Mouse (Mus musculus) CD4-positive, CD25-positive, alpha-beta regulatory T cell, adult 2 months (primary cell): ENCODE measurements around the gene Nkain1.
A peak's percentile ranks its signal among the peaks of the same experiment; 100 is the strongest.

ENCODE experiments used
- DNase-seq: peaks from one replicate; pipeline ENCODE4 v3.0.0-alpha.2; 2012; ENCODE audit warnings: low read depth, low spot score

Nkain1 gene

DNA sequence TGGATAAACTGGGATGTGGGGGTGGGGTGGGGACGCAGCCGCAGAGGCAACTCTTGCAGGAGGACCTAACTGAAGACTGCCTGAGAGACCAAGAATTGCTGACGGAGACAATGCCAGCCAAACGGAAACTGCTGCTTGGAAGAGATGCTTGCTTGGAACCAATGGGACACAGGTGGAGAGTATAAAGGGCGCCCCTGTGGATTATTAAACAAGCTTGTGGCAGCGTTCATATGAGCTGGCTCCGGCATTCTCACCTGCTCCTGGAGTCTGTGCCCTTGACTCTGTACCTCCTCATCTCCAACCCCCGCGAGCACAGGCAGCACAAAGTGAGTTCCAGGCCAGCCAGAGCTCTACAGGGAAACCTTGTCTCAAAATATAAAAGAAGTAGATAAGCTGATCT lies 23.5 kb downstream of the Nkain1 start:
- DNase-seq = no peak

DNA sequence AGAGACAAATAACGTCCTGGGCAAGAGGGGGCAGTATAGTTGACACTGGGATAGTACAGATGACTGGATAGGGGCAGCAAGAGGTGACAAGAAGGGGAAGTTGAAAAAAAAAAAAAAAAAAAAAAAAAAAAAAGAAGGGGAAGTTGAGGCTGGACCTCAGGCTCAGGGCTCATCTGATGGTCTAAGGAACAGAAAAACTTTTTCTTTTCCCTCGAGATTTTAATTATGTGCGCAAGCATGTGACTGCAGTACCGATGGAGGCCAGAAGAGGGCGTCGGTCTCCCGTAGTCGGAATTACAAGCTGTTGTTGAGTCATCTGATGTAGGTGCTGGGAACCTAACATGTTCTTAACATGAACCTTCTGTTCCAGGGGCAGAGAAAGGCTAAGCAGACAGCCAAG lies 24.8 kb downstream of the Nkain1 start:
- DNase-seq = no peak

DNA sequence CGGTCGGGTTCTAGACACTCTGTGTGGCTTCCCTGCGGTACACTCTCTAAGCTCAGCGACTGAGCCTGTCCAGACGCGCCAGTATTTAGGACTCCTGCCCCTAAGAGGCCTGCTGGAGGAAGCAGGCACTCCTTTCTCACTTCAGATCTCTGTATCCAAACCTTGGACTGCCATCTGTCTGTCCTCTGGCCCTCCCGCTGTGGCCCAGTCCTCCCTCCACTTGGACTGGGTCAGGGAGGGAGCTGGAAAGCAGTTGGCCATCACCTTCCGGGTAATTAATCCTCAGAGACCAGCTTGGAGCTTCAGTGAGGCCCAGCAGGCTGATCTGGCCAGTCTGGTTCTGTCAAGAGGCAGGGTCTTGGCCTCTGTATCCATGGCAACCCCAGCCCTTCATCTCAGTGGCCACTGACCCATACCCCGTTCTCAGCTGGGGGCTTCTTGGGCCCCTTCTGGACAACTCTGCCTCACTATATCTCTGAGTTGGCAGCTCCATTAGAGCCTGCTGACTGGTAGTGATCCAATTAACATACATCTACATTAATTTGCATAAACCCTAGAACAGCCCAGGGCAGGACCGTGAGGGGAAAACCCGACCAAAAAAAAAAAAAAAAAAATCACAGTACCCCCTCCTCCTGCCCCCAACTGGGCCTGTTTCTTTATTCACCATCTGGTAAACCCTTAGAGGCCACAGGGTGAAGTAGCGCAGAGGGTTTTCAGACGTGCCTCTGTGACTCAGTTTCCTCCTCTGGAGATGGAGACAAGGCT lies 27.0 kb downstream of the Nkain1 start:
- DNase-seq = no peak

DNA sequence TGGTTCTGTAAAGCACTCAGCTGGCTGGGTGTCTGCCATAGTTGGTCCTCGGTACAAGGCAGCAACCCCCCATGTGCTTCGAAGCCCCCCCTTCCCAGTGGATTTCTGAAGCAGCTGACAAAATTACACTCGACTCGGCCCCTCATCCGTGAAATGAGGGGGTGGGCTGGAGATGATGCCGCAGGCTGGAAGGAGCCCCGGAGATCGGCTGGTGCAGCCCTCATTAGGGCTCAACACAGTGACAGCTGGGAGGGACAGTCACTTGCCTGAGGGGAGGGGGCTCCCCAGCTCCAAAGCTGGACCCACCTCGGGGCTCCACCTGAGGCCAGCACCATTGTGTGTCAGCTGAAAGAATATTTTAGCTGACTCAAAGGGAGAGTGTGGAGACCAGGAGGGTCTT lies 29.6 kb downstream of the Nkain1 start:
- DNase-seq = no peak

DNA sequence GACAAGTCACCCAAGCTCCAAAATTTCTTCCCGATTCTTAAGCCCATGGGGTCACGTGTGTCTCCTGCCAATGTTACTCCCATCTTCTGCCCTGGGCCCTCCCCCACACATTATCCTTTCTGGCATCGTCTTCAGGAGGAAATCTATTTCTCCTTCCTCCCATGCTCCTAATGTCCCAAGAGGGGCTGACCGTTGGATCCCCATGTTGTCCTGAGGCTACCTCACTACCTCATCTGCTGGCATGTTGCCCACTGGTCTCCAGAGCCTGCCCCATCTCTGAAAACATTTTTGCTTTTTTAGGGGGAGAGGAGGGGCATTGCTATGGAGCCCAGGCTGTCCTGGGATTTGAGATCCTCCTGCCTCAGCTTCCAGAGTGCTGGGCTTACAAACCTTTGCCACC lies 30.9 kb downstream of the Nkain1 start:
- DNase-seq = no peak

DNA sequence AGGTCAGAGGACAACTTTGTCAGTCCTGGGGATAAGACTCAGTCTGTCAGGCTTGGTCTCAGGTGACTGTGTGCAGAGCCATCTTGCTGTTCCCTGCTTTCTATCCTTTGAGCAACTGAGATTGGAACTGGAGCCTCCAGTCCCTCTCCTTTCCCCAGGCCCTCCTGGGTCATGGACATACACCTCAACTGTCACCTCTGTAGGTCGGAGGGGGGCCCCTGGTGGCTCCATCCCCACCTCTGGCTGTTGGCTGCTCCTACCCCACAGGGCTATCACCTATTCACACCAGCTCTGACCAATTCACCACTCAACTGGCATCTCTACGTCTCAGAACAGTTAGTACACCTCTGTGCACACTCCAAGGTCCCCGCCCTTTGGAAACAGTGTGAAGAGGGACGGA lies 33.1 kb downstream of the Nkain1 start:
- DNase-seq = no peak

DNA sequence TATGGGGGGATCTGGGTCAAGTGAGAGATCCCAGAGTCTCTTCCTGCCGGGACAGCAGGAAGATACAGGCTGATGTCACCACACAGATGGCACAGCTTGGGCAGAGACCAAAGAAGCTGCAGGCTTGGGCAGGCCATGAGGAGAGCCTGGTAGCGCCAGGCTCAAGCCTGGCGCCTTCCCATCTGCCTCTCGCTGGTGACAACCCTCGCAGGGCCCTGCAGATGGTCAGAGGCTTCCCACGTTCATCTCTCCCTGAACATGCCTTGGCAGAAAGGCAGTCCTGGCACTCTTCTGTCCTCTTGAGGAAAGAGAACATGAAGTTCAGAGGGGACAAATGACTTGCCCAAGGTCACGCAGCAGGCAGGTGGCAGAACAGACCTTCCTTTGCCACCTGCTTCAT lies 34.3 kb downstream of the Nkain1 start:
- no peak for DNase-seq

DNA sequence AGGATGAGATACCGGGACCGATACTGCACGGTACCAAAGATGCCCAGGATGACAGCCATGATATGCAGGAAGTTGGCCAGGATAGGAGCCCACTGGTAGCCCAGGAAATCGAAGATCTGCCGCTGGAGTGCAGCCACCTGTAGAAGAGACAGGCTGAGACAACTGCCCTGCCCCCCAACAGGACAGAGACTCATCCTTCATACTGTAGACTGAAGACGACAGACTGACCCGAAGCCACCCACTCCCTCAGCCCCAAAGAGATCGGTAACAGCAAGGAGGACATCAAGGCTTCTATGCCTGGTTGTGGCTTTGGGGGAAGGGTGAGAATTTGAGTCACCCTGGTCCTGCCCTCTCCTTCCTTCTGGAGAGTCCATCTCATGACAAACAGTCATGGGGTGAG lies 34.9 kb downstream of the Nkain1 start:
- DNase-seq = no peak

DNA sequence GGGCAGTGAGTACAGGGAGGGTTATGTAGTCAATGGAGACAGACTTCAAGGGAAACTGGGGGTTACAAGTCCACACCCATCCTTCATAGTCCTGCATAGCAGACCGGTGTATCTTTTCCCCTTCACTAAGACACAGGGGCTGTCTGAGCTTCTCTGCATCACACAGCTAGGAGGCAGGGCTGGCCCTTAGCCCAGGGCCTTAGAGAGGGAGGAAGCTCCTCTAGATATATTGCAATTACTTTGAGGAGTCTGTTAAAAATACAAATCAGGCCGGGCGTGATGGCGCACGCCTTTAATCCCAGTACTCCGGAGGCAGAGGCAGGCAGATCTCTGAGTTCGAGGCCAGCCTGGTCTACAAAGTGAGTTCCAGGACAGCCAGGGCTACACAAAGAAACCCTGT lies 36.6 kb downstream of the Nkain1 start:
- DNase-seq = no peak

DNA sequence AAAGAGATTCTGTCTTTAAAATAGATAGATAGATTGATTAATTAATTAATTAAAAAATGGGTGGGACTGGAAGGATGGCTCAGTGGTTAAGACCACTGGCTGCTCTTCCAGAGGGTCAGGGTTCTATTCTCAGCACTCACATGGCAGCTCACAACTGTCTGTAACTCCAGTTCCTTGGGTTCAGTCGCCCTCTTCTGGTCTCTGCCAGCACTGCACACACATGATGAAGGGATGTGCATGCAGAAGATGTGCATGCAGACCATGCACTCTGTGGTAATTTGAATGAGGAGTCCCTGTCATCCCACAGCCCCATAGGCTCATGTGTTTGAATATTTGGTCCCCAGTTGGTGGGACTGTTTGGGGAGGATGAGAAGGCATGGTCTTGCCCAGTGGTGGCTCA lies 38.2 kb downstream of the Nkain1 start:
- peak; percentile 12 for DNase-seq

DNA sequence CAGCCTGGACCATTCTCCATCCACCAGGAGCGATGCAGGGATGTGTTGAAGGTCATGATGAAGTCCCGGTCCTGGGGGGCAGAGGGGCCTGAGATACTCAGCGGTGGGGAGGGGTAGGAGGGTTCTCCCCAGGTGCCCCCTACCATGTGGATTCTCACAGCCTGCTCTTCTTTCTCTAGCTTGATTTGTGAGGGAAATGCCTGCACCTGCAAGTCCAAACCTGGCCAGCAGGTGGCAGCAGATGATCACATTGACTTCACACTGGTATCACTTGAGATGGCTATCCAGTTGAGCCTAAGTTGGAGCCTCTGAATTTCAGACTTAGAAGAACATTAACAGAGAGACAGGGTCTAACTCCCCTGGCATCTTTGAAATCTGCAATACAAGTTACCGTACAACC lies 40.0 kb downstream of the Nkain1 start:
- DNase-seq = peak; percentile 86

DNA sequence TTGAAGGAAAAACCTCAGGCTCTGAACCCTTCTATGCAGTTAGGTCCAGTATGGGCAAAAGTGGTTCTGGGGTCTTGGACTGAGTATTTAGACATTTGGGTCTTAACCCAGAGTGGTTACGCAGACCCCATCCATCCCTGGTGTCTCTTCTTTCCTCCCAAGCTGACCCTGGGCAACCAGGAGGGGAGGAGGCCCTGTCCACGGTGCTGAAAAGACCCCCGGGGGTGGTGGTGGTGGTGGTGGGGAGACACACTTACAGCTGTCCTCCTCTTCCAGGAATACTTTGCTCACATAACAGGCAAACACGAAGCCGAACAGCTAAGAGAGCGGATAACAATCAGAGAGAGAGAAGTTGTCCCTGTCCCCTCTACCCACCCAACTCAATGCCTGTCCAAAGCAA lies 41.6 kb downstream of the Nkain1 start:
- no peak for DNase-seq

DNA sequence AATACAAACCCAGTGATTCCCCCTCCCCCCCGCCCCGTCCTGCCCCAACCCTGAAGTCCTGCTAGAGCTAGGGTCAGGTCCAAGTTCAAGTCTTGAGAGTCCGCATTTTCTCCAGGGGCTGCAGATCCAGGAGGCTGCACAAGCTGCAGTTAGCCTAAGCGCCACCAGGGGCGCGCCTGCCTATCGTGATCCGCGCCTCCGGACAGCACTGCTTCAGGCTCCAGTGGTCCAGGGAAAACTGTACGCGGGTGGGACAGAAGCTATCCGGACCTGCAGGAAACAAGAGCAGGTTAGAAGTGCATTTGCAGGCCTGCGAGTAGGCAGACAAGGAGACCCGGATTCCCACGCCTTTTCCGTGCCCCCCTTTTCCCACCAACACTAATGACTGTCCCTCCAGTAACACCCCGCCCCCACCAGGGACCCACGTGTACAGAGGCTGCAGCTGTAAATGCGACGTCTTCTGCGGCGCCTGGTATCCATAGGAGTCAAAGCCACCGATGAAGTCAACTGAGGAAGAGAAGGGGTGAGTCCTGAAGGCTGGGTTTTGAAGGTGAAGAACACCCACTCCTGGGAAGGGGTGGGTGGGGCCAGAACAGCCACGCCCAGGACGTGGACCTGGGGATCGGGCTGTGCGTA lies 42.2 kb downstream of the Nkain1 start:
- DNase-seq = peak; percentile 69

DNA sequence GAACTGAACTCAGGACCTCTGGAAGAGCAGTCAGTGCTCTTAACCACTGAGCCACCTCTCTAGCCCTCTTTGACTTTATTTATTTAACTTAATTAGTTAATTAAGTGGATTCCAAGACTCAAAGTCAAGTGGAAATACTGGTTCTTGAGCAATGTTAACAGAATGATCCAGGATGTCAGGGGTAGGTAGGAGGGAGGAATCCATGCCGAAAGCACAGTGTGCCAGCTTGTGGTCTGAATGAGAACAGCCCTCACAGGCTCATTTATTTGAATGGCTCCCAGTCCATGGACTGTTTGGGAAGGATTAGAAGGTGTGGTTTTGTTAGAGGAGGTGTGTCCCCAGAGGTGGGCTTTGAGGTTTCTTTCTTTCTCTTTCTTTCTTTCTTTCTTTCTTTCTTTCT lies 46.2 kb downstream of the Nkain1 start:
- no peak for DNase-seq

DNA sequence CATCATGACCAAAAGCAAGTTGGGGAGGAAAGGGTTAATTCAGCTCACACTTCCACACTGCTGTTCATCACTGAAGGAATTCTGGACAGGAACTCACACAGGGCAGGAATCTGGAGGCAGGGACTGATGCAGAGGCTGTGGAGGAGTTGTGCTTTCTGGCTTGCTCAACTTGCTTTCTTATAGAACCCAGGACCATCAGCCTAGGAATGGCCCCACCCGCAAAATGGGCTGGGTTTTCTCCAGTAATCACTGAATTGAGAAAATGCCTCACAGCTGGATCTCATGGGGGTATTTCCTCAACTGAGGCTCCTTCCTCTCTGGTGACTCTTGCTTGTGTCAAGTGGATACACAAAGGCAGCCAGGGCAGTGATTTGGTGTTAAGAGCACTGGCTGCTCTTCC lies 48.9 kb downstream of the Nkain1 start:
- no peak for DNase-seq

DNA sequence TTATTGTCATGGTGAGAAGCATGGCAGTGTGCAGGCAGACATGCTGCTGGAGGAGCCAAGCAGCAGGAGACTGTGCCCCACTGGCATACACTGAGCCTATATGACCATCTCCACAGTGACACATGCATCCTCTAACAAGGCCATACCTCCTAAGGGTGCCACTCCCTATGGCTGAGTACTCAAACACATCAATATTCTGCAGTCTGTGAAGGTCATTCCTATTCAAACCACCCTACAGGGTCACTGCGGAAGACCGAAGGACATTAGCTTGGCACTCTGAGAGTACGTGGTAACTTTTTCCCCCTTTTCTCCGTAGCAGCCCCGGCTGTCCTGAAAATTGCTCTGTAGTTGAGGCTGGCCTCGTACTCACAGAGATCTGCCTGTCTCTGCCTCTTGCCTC lies 52.5 kb downstream of the Nkain1 start:
- no peak for DNase-seq

DNA sequence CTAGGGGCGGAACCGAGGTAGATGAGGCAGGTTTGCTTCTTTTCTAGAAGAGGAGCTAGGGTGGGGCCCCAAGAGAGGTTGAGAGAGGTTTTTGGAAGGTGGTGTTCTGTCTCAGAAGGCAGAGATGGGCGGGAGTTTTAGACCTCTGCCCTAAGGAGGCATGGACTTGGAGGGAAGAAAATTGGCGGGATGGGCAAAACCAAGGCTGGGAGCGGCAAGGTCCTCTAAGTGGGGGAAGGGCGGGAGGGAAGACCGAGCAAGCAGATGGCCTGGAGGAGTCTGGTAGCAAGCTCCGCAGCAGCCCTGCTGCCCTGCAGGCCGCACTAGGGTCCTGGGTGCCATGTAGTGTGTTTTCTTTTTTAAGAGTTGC lies 53.5 kb downstream of the Nkain1 start:
- no peak for DNase-seq

DNA sequence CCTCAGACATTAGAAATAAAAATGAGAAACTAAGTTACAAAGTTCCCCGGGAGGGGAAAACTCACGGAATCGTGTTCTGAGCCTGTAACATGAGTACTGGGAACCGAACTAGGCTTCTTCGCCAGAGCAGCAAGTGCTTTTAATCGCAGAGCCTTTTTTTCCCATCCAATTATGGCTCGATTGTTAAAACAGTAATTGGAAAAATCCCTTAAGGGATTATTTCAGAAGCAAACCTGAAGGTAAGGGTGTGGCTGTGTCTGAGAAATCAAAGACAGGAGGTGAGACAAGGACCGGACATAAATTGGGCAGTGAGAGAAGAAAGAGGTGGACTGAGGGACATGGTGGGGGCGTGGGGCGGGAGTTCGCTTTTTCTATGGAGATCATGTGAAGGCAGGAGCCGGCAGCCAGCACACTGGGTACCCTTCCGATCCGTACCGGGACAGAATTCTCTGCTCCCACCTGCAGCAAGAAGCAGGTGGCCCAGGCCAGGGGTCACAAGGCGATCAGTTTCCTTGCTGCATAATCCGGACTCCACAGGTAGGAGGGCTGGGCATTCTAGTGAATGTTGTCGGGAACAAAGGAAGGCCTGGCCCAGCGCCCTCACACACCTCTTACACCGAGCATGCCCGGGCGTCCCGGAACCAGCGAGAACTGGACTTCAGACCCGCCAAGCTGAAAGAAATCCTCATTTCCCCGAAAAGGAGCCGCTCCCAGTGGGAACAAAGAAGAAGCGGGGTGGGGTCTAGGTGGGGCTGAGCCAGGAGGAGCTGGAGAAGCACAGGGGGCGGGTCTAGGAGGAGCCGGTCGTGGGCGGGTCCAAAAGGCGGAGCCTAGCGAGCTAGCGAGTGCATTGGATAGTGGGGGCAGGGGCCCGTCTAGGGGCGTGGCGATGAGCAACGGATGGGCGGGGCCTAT lies 54.1 kb downstream of the Nkain1 start:
- peak; percentile 92 for DNase-seq

DNA sequence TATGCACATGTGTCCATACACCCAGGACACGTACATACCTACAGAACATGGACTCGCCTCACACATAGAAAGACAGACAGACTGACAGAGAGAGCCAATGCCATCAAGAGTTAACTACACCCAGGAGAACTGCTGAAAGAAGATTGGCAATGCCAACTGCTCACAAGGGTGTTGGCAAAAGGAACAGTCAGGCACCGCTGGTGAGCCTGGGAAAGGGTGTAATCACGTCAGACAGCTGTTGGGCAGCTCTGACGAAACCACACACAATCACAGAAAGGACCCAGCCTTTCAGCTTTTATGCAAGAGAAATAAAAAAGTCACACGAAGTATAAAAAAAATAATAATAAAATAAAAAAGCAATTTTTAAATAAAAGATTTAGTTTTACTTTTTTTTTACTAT lies 57.5 kb downstream of the Nkain1 start:
- no peak for DNase-seq
